Mouse (Mus musculus) kidney, adult 2 months (tissue): ENCODE results near the gene Ikzf4.

Experiments
- CTCF ChIP-seq: fragments of 200-500 bp; conservative IDR thresholded peaks from 2 replicates; pipeline ENCODE4 v1.5.1; 2011; ENCODE audit warnings: low read depth, mild to moderate bottlenecking, control low read depth, low read length, moderate library complexity, mixed read lengths; ENCODE audit not compliant: insufficient read depth, insufficient read length
- POLR2A ChIP-seq: fragments of 200-500 bp; IDR thresholded peaks from one replicate; pipeline ENCODE4 v1.6.1; 2011; ENCODE audit warnings: low read depth, low read length, control low read depth

- no peak for TF ChIP-seq CTCF
- TF ChIP-seq POLR2A = no peak
Observed at GRCm38 (mm10) chr10:128655254-128655653, 9.5 kb upstream of the Ikzf4 start.
